Mouse (Mus musculus): ENCODE data around the gene Orm2. TPM values are rescaled to one million over a fixed set of nuclear protein-coding genes. Genes with fewer than 3 reads are reported as not detected.

Orm2 gene
- polyA plus RNA-seq, 1 experiment from 2014 or later = not detected

GRCm38 (mm10) chr4:63348524-63348923 is 13.7 kb upstream of the Orm2 start:
- Histone ChIP-seq H3K4me2 (no peak overlapping the region), H3K27me3 (no peaks in the 10 kb centered on the region), H3K9ac (no peak overlapping the region), H3K36me3 (no peaks in the 10 kb centered on the region), H3K4me1 (no peaks in the 10 kb centered on the region), H3K4me3 (no peak overlapping the region), H3K27ac (no peak overlapping the region), H3K9me3 (no peaks in the 10 kb centered on the region)
- no peak for ATAC-seq (ENCODE audit: borderline replicate concordance, extremely low read depth, low FRiP score, low TSS enrichment)
- 68% methylated on average over 6 of the region's 6 CpGs for WGBS

GRCm38 (mm10) chr4:63355877-63356665 is 6.2 kb upstream of the Orm2 start, which contains the start of gene Orm3:
TSS of gene Orm3 (plus strand) at chr4:63356162.
- H3K27ac ChIP-seq = no peak within 1 kb of the TSS
- no peak for ATAC-seq (ENCODE audit: borderline replicate concordance, extremely low read depth, low FRiP score, low TSS enrichment)

GRCm38 (mm10) chr4:63356981-63357570 is 5.2 kb upstream of the Orm2 start:
- H3K9ac ChIP-seq = no peak overlapping the region
- no peaks in the 10 kb centered on the region for H3K9me3 ChIP-seq
- no peak for ATAC-seq (ENCODE audit: borderline replicate concordance, extremely low read depth, low FRiP score, low TSS enrichment)
- no peak overlapping the region for H3K27ac ChIP-seq
- no peaks in the 10 kb centered on the region for H3K4me1 ChIP-seq
- WGBS = 53% methylated on average over 2 of the region's 2 CpGs
- H3K27me3 ChIP-seq = no peaks in the 10 kb centered on the region
- no peak overlapping the region for H3K4me3 ChIP-seq
- no peak overlapping the region for H3K4me2 ChIP-seq
- no peaks in the 10 kb centered on the region for H3K36me3 ChIP-seq

More at GRCm38 (mm10) chr4:63355877-63356665, 6.2 kb upstream of the Orm2 start, which contains the start of gene Orm3:
- Histone ChIP-seq H3K9me3 (no peaks in the 10 kb centered on the region), H3K27me3 (no peaks in the 10 kb centered on the region), H3K4me2 (no peak within 1 kb of the TSS), H3K9ac (no peak within 1 kb of the TSS), H3K36me3 (no peaks in the 10 kb centered on the region), H3K4me3 (no peak within 1 kb of the TSS), H3K4me1 (no peaks in the 10 kb centered on the region)
- 68% methylated on average over 4 of the region's 4 CpGs for WGBS

GRCm38 (mm10) chr4:63359861-63360260 is 2.4 kb upstream of the Orm2 start:
- H3K27me3 ChIP-seq = no peaks in the 10 kb centered on the region
- no peak overlapping the region for H3K4me3 ChIP-seq
- no peak overlapping the region for H3K4me2 ChIP-seq
- no peaks in the 10 kb centered on the region for H3K9me3 ChIP-seq
- no peaks in the 10 kb centered on the region for H3K36me3 ChIP-seq
- WGBS = 77% methylated on average over 6 of the region's 6 CpGs
- H3K4me1 ChIP-seq = no peaks in the 10 kb centered on the region
- no peak overlapping the region for H3K27ac ChIP-seq
- no peak for ATAC-seq (ENCODE audit: borderline replicate concordance, extremely low read depth, low FRiP score, low TSS enrichment)
- no peak overlapping the region for H3K9ac ChIP-seq

- Histone ChIP-seq H3K9me3 (no peaks in the 10 kb centered on the region), H3K9ac (no peak overlapping the region), H3K27ac (no peak overlapping the region), H3K4me2 (no peak overlapping the region), H3K36me3 (peaks cover 43% of the 10 kb centered on the region), H3K4me1 (no peaks in the 10 kb centered on the region), H3K4me3 (no peak overlapping the region), H3K27me3 (no peaks in the 10 kb centered on the region)
- 19% methylated on average over 4 of the region's 4 CpGs for WGBS
- peak; percentile 35; the same call in 1 of the 2 replicates for ATAC-seq (ENCODE audit: borderline replicate concordance, extremely low read depth, low FRiP score, low TSS enrichment)
Observed at GRCm38 (mm10) chr4:63368577-63368976, 6.3 kb downstream of the Orm2 start.

GRCm38 (mm10) chr4:63370897-63371296 is 8.6 kb downstream of the Orm2 start:
- no peaks in the 10 kb centered on the region for H3K9me3 ChIP-seq
- no peak overlapping the region for H3K27ac ChIP-seq
- no peak overlapping the region for H3K4me3 ChIP-seq
- H3K27me3 ChIP-seq = no peaks in the 10 kb centered on the region
- 53% methylated on average over 7 of the region's 7 CpGs for WGBS
- no peaks in the 10 kb centered on the region for H3K4me1 ChIP-seq
- H3K4me2 ChIP-seq = no peak overlapping the region
- no peak overlapping the region for H3K9ac ChIP-seq
- ATAC-seq (ENCODE audit: borderline replicate concordance, extremely low read depth, low FRiP score, low TSS enrichment) = no peak
- H3K36me3 ChIP-seq = peaks cover 51% of the 10 kb centered on the region

GRCm38 (mm10) chr4:63371890-63372289 is 9.6 kb downstream of the Orm2 start:
- Histone ChIP-seq H3K4me1 (no peaks in the 10 kb centered on the region), H3K27ac (no peak overlapping the region), H3K36me3 (peaks cover 60% of the 10 kb centered on the region), H3K4me3 (no peak overlapping the region), H3K9me3 (no peaks in the 10 kb centered on the region), H3K27me3 (no peaks in the 10 kb centered on the region), H3K9ac (no peak overlapping the region), H3K4me2 (no peak overlapping the region)
- WGBS = 42% methylated on average over 3 of the region's 3 CpGs
- no peak for ATAC-seq (ENCODE audit: borderline replicate concordance, extremely low read depth, low FRiP score, low TSS enrichment)

GRCm38 (mm10) chr4:63373404-63373803 is 11.2 kb downstream of the Orm2 start:
- no peak overlapping the region for H3K27ac ChIP-seq
- no peak overlapping the region for H3K4me3 ChIP-seq
- no peaks in the 10 kb centered on the region for H3K4me1 ChIP-seq
- H3K36me3 ChIP-seq = peaks cover 63% of the 10 kb centered on the region
- no peaks in the 10 kb centered on the region for H3K27me3 ChIP-seq
- no peak overlapping the region for H3K4me2 ChIP-seq
- no peaks in the 10 kb centered on the region for H3K9me3 ChIP-seq
- ATAC-seq (ENCODE audit: borderline replicate concordance, extremely low read depth, low FRiP score, low TSS enrichment) = no peak
- H3K9ac ChIP-seq = no peak overlapping the region
- WGBS = 94% methylated on average over 8 of the region's 8 CpGs

GRCm38 (mm10) chr4:63374331-63374730 is 12.1 kb downstream of the Orm2 start:
- H3K4me3 ChIP-seq = no peak overlapping the region
- ATAC-seq (ENCODE audit: borderline replicate concordance, extremely low read depth, low FRiP score, low TSS enrichment) = peak; percentile 14; the same call in 1 of the 2 replicates
- H3K9ac ChIP-seq = no peak overlapping the region
- H3K4me2 ChIP-seq = no peak overlapping the region
- H3K36me3 ChIP-seq = peaks cover 65% of the 10 kb centered on the region
- no peak overlapping the region for H3K27ac ChIP-seq
- no peaks in the 10 kb centered on the region for H3K27me3 ChIP-seq
- no peaks in the 10 kb centered on the region for H3K9me3 ChIP-seq
- no peaks in the 10 kb centered on the region for H3K4me1 ChIP-seq
- 75% methylated on average over 12 of the region's 12 CpGs for WGBS

- H3K27me3 ChIP-seq = no peaks in the 10 kb centered on the region
- H3K36me3 ChIP-seq = peaks cover 65% of the 10 kb centered on the region
- no peak overlapping the region for H3K4me2 ChIP-seq
- no peak overlapping the region for H3K4me3 ChIP-seq
- no peaks in the 10 kb centered on the region for H3K9me3 ChIP-seq
- no peak overlapping the region for H3K27ac ChIP-seq
- WGBS = 52% methylated on average over 1 of the region's 1 CpGs
- H3K4me1 ChIP-seq = no peaks in the 10 kb centered on the region
- no peak for ATAC-seq (ENCODE audit: borderline replicate concordance, extremely low read depth, low FRiP score, low TSS enrichment)
- H3K9ac ChIP-seq = no peak overlapping the region
Observed at GRCm38 (mm10) chr4:63375367-63375766, 13.1 kb downstream of the Orm2 start.

GRCm38 (mm10) chr4:63377483-63377882 is 15.2 kb downstream of the Orm2 start:
- 61% methylated on average over 7 of the region's 7 CpGs for WGBS
- no peak overlapping the region for H3K4me2 ChIP-seq
- peaks cover 73% of the 10 kb centered on the region for H3K36me3 ChIP-seq
- no peak for ATAC-seq (ENCODE audit: borderline replicate concordance, extremely low read depth, low FRiP score, low TSS enrichment)
- no peak overlapping the region for H3K4me3 ChIP-seq
- no peaks in the 10 kb centered on the region for H3K9me3 ChIP-seq
- H3K27ac ChIP-seq = no peak overlapping the region
- no peaks in the 10 kb centered on the region for H3K4me1 ChIP-seq
- H3K9ac ChIP-seq = no peak overlapping the region
- no peaks in the 10 kb centered on the region for H3K27me3 ChIP-seq

- Histone ChIP-seq H3K36me3 (peaks cover 63% of the 10 kb centered on the region), H3K9ac (no peak overlapping the region), H3K4me3 (no peak overlapping the region), H3K27me3 (no peaks in the 10 kb centered on the region), H3K4me1 (no peaks in the 10 kb centered on the region), H3K9me3 (no peaks in the 10 kb centered on the region), H3K4me2 (no peak overlapping the region), H3K27ac (no peak overlapping the region)
- WGBS = 91% methylated on average over 4 of the region's 4 CpGs
- ATAC-seq (ENCODE audit: borderline replicate concordance, extremely low read depth, low FRiP score, low TSS enrichment) = no peak
Observed at GRCm38 (mm10) chr4:63382676-63383369, 20.6 kb downstream of the Orm2 start.

Data from lung, embryonic 15.5 days (tissue).